Comparison of ENCODE assay signal across 28 mouse cellular contexts in the genomic region with DNA sequence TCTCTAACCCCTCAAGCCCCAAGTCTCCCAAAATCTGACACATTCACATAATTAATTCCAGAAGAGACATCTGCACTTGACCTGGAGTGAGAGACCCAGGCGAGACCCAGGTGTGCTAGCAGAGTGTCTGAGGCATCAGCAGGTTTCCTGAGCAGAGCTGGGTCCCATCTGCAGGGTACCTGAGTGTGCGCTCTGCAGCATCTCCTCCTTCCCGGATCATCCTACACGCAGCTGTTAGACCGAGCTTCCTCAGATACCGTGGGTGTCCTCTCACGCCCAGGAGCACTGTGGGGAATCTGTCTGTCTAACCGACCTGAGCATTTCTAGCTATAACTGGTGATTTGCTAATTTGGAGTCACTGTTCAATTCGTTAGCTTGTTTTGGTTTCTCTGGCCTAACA. TPM values are rescaled to one million over a fixed set of nuclear protein-coding genes. Genes with fewer than 3 reads are reported as not detected.
DNase-seq lines count a peak whose midpoint lies in the region; TF ChIP-seq lines count a peak whose summit lies in the region.
"Had no signal": no experiment of that assay in that cellular context is flagged by ENCODE, and none has a peak within 500 bp of the region (broad histone marks: within the 10 kb centered on the region; RNA-seq: fewer than 3 reads in every experiment).

No protein-coding gene starts in this region.

- H3K4me3 ChIP-seq in cortical plate, adult 2 months (ENCODE audit: insufficient read depth, low read length) = no peak overlapping the region
- H3K4me3 ChIP-seq: erythroblast, embryonic 14.5 days; hindbrain, embryonic 10.5 days; hindbrain, embryonic 15.5 days; midbrain, embryonic 13.5 days; neural tube, embryonic 13.5 days had no signal

- peak; percentile 22 to 68 for DNase-seq in frontal cortex, adult 2 months (ENCODE audit: extremely low spot score in 1 of 2, low spot score in 1 of 2)
- DNase-seq in frontal cortex, postnatal 25 days (ENCODE audit: low spot score in 2 of 2) = no peak
- peak; percentile 41 for DNase-seq in layer of hippocampus, adult 8-10 months (ENCODE audit: low spot score in 2 of 2)
- no peak for DNase-seq in layer of hippocampus, postnatal 36 days
- peak; percentile 37 to 50 for DNase-seq in left cerebral cortex, postnatal 36 days (ENCODE audit: low spot score in 2 of 2)
- DNase-seq in left cerebral cortex, postnatal 14 days (ENCODE audit: low spot score in 2 of 2) = no peak
- DNase-seq: adrenal gland, adult 8-10 months; cerebellum, adult 11 months; cerebellum, adult 9-11 months; heart, postnatal 14 days; kidney, adult 2 months; kidney, postnatal 36 days; liver; lung, adult 2 months; lung, postnatal 10 days; thymus, postnatal 4 days had no signal

- 0 out of 2 replicates have a peak overlapping the region, but pooled peaks have one; percentile 45 for H3K27ac ChIP-seq in cortical plate, adult 2 months (ENCODE audit: insufficient read depth, low read length)
- H3K27ac ChIP-seq: hindbrain, embryonic 10.5 days; hindbrain, embryonic 15.5 days; liver, embryonic 14.5 days; macrophage; midbrain, embryonic 13.5 days; neural tube, embryonic 13.5 days had no signal

- peaks cover 5% of the 10 kb centered on the region for H3K4me1 ChIP-seq in cortical plate, adult 2 months (ENCODE audit: control insufficient read depth, insufficient read depth, low read length)
- H3K4me1 ChIP-seq: hindbrain, embryonic 15.5 days; neural tube, embryonic 13.5 days had no signal

- no peak for TF ChIP-seq CTCF in cortical plate, adult 2 months (IDR thresholded peaks at IDR 0.05; ENCODE audit: extremely low read depth, insufficient read depth, low read length)

- intact Hi-C loops in left cerebral cortex, postnatal 36 days (cut with DNase I) = no loop called here
- intact Hi-C loops in left cerebral cortex, postnatal 14 days (cut with DNase I) = no loop called here

- TF ChIP-seq POLR2A in cortical plate, adult 2 months (IDR thresholded peaks at IDR 0.05; ENCODE audit: extremely low read depth, insufficient read depth, low read length) = no peak

RNA-seq across cellular contexts. Expression of a gene that starts 10.5 kb away (rescaled TPM):
- polyA plus RNA-seq in frontal cortex, adult 2 months (2012; rRNA removed) = 24.5 and 27.3 TPM in 2 replicates
- total RNA-seq in layer of hippocampus, adult 8-10 months (2022) = 10 to 100 TPM; 52.2 to 69.7 (median 55.8) TPM
- 10 to 100 TPM; 44.2 to 48.7 TPM for total RNA-seq in layer of hippocampus, postnatal 36 days (2021)
- 10 to 100 TPM; 49.5 to 52.9 TPM for total RNA-seq in left cerebral cortex, postnatal 36 days (2021)
- 10 to 100 TPM; 44.1 to 45.0 TPM for total RNA-seq in left cerebral cortex, postnatal 14 days (2021)
- polyA plus RNA-seq in cortical plate, adult 2 months (2012; rRNA removed) = 24.6 and 25.2 TPM in 2 replicates

RNA-seq across cellular contexts. Expression of a gene that starts 56.3 kb away (rescaled TPM):
- 61.2 and 63.5 TPM in 2 replicates for polyA plus RNA-seq in frontal cortex, adult 2 months (2012; rRNA removed)
- total RNA-seq in layer of hippocampus, adult 8-10 months (2022) = 100 to 1,000 TPM; 200 to 233 (median 216) TPM
- 100 to 1,000 TPM; 242 to 243 TPM for total RNA-seq in layer of hippocampus, postnatal 36 days (2021)
- total RNA-seq in left cerebral cortex, postnatal 36 days (2021) = 100 to 1,000 TPM; 142 to 149 TPM
- total RNA-seq in left cerebral cortex, postnatal 14 days (2021) = 100 to 1,000 TPM; 109 to 125 TPM
- polyA plus RNA-seq in cortical plate, adult 2 months (2012; rRNA removed) = 53.8 and 59.7 TPM in 2 replicates
- total RNA-seq: common myeloid progenitor, adult 5-6 weeks; megakaryocyte-erythroid progenitor cell, adult 5-6 weeks had no signal
- polyA plus RNA-seq: erythroblast, embryonic 14.5 days; G1E; macrophage; small intestine, adult 2 months had no signal

Comparison
In these comparisons a context has a peak if more than half of its experiments do, and no peak if none do; other contexts are left out.
1. DNase-seq: peak in frontal cortex, adult 2 months (2 of 2), layer of hippocampus, adult 8-10 months (2 of 2) and left cerebral cortex, postnatal 36 days (2 of 2); none in frontal cortex, postnatal 25 days (0 of 2), layer of hippocampus, postnatal 36 days (0 of 2) and left cerebral cortex, postnatal 14 days (0 of 2).